In genomic region chr2:165133566-165133965, GRCm38 (mm10) we compare ENCODE assay signal across 9 mouse cellular contexts. TPM values are rescaled to one million over a fixed set of nuclear protein-coding genes. Genes with fewer than 3 reads are reported as not detected.
DNase-seq lines count a peak whose midpoint lies in the region; ATAC-seq and TF ChIP-seq lines count a peak whose summit lies in the region.
"Had no signal": no experiment of that assay in that cellular context is flagged by ENCODE, and none has a peak within 500 bp of the region (broad histone marks: within the 10 kb centered on the region; RNA-seq: fewer than 3 reads in every experiment).

No protein-coding gene starts in this region.

- no peak overlapping the region for H3K27ac ChIP-seq in ES-E14 (ENCODE audit: insufficient read depth, low read depth, low read length, poor library complexity, severe bottlenecking)
- H3K27ac ChIP-seq in hindbrain, embryonic 15.5 days (replicated peaks): peak overlapping the region; percentile 47
- H3K27ac ChIP-seq in midbrain, embryonic 11.5 days (ENCODE audit: low read depth, low read length): peak overlapping the region; percentile 82

- WGBS in hindbrain, embryonic 15.5 days: 2% methylated on average over 15 of the region's 15 CpGs
- 0% methylated on average over 15 of the region's 15 CpGs for WGBS in midbrain, embryonic 11.5 days

- H3K4me1 ChIP-seq in ES-E14 (ENCODE audit: control insufficient read depth in 2 of 2, insufficient read depth in 2 of 2, low read length in 2 of 2, poor library complexity in 1 of 2): peaks cover 1 to 16% of the 10 kb centered on the region in 2 experiments; a peak in 2 of 4 replicates
- peaks cover 42% of the 10 kb centered on the region for H3K4me1 ChIP-seq in hindbrain, embryonic 15.5 days (replicated peaks)
- H3K4me1 ChIP-seq in midbrain, embryonic 11.5 days (ENCODE audit: control insufficient read depth, insufficient read depth, low read length): peaks cover 67% of the 10 kb centered on the region

- in situ Hi-C loops in ES-E14 (cut with MboI; ENCODE audit: low sequenced_read_pairs in 2 of 2, unreplicated experiment in 2 of 2): no loop called here

- H3K9ac ChIP-seq in ES-E14 (ENCODE audit: insufficient read depth, low read depth, low read length, poor library complexity, severe bottlenecking): 0 out of 2 replicates have a peak overlapping the region, but pooled peaks have one; percentile 25
- no peak overlapping the region; the same call in 1 of the 2 replicates for H3K9ac ChIP-seq in hindbrain, embryonic 15.5 days
- peak overlapping the region; percentile 50 for H3K9ac ChIP-seq in midbrain, embryonic 11.5 days (ENCODE audit: low read length)

- H3K9me3 ChIP-seq in ES-E14 (ENCODE audit: control insufficient read depth, insufficient read depth, low read depth, low read length): no peaks in the 10 kb centered on the region
- no peaks in the 10 kb centered on the region for H3K9me3 ChIP-seq in hindbrain, embryonic 15.5 days
- H3K9me3 ChIP-seq in midbrain, embryonic 11.5 days (ENCODE audit: control insufficient read depth, low read length): no peaks in the 10 kb centered on the region
- H3K9me3 ChIP-seq: megakaryocyte, embryonic 14.5 days had no signal

- peak overlapping the region; percentile 7; the same call in 1 of the 2 replicates for H3K4me2 ChIP-seq in hindbrain, embryonic 15.5 days
- peak overlapping the region; percentile 29; the same call in 1 of the 2 replicates for H3K4me2 ChIP-seq in midbrain, embryonic 11.5 days

- H3K36me3 ChIP-seq in ES-E14 (ENCODE audit: control insufficient read depth, insufficient read depth, low read length, poor library complexity, severe bottlenecking): no peaks in the 10 kb centered on the region
- H3K36me3 ChIP-seq in hindbrain, embryonic 15.5 days: no peaks in the 10 kb centered on the region
- H3K36me3 ChIP-seq in midbrain, embryonic 11.5 days (ENCODE audit: control insufficient read depth, insufficient read depth, low read length): no peaks in the 10 kb centered on the region

- ATAC-seq in hindbrain, embryonic 15.5 days (ENCODE audit: low FRiP score, low read depth): peak; percentile 40
- peak; percentile 51 for ATAC-seq in midbrain, embryonic 11.5 days (ENCODE audit: low FRiP score)

- no peak for DNase-seq in ES-E14 (ENCODE audit: low read depth, low spot score)
- DNase-seq in c-Kit-positive CD71-negative TER-119-negative erythroid progenitor cells, embryonic 14.5 days (ENCODE audit: low read depth): peak; percentile 31
- peak; percentile 96 for DNase-seq in midbrain, embryonic 11.5 days (ENCODE audit: low spot score, missing footprints)
- no peak for DNase-seq in thymus, postnatal 14 days
- no peak for DNase-seq in urinary bladder, postnatal 25 days (ENCODE audit: low spot score)
- no peak for DNase-seq in adrenal gland, postnatal 25 days
- no peak for DNase-seq in adrenal gland, adult 2 months

- no peaks in the 10 kb centered on the region for H3K27me3 ChIP-seq in hindbrain, embryonic 15.5 days
- no peaks in the 10 kb centered on the region; the same call in 1 of the 2 replicates for H3K27me3 ChIP-seq in midbrain, embryonic 11.5 days (ENCODE audit: control insufficient read depth, insufficient read depth, low read length)

- H3K4me3 ChIP-seq in ES-E14 (ENCODE audit: insufficient read depth in 1 of 2, low read depth in 1 of 2, low read length in 2 of 2, poor library complexity in 1 of 2, severe bottlenecking in 1 of 2): peak overlapping the region; percentile 25 to 50; a peak in 2 of 4 replicates
- no peak overlapping the region for H3K4me3 ChIP-seq in hindbrain, embryonic 15.5 days
- H3K4me3 ChIP-seq in midbrain, embryonic 11.5 days (ENCODE audit: low read depth, low read length): no peak overlapping the region
- H3K4me3 ChIP-seq: megakaryocyte, embryonic 14.5 days had no signal

TF ChIP-seq in ES-E14, 5 proteins besides CTCF, POLR2A, EP300 and RAD21:
- TF ChIP-seq HCFC1 (IDR thresholded peaks at IDR 0.05; ENCODE audit: borderline replicate concordance, insufficient read depth, low read length) (no peak), ZC3H11A (IDR thresholded peaks at IDR 0.05; ENCODE audit: borderline replicate concordance, low read depth, low read length) (no peak), MAFK (IDR thresholded peaks at IDR 0.05; ENCODE audit: insufficient read depth, low read depth, low read length) (no peak), ZNF384 (IDR thresholded peaks at IDR 0.05; ENCODE audit: low read depth, low read length) (no peak), CHD2 (IDR thresholded peaks at IDR 0.05; ENCODE audit: low read depth, low read length) (no peak)

RNA-seq across cellular contexts. Expression of gene 1700025C18Rik, which starts 43.0 kb away (rescaled TPM):
- not detected in 2 replicates for total RNA-seq in ES-E14 (2012; rRNA removed)
- not detected in 2 replicates for polyA plus RNA-seq in hindbrain, embryonic 15.5 days (2015; fragmentation: Nextera tagmentation; extraction: Ambion mirVana)
- not detected in 2 replicates for polyA plus RNA-seq in midbrain, embryonic 11.5 days (2014; fragmentation: Nextera tagmentation; extraction: Ambion mirVana)
- total RNA-seq in adrenal gland, postnatal 25 days (2021): not detected in 2 replicates
- total RNA-seq in adrenal gland, adult 2 months (2021): not detected
- not detected in 2 replicates for polyA plus RNA-seq in adrenal gland, adult 2 months (2012; rRNA removed)

Comparison
In these comparisons a context has a peak if more than half of its experiments do, and no peak if none do; other contexts are left out.
1. DNase-seq: peak in c-Kit-positive CD71-negative TER-119-negative erythroid progenitor cells, embryonic 14.5 days (single experiment) and midbrain, embryonic 11.5 days (single experiment); none in ES-E14 (single experiment), thymus, postnatal 14 days (single experiment), urinary bladder, postnatal 25 days (single experiment), adrenal gland, postnatal 25 days (single experiment) and adrenal gland, adult 2 months (single experiment).
2. H3K4me3 ChIP-seq: peak in ES-E14 (2 of 2); none in hindbrain, embryonic 15.5 days (single experiment) and midbrain, embryonic 11.5 days (single experiment).